Mouse (Mus musculus): ENCODE results near the gene Zfp612.
A peak's percentile ranks its signal among the peaks of the same experiment; 100 is the strongest.
"Not testable (repeated sequence)": the region's sequence is repeated elsewhere in the genome, so short reads cannot be mapped to it uniquely, and the experiment has no call there.

Gene Zfp612

DNA sequence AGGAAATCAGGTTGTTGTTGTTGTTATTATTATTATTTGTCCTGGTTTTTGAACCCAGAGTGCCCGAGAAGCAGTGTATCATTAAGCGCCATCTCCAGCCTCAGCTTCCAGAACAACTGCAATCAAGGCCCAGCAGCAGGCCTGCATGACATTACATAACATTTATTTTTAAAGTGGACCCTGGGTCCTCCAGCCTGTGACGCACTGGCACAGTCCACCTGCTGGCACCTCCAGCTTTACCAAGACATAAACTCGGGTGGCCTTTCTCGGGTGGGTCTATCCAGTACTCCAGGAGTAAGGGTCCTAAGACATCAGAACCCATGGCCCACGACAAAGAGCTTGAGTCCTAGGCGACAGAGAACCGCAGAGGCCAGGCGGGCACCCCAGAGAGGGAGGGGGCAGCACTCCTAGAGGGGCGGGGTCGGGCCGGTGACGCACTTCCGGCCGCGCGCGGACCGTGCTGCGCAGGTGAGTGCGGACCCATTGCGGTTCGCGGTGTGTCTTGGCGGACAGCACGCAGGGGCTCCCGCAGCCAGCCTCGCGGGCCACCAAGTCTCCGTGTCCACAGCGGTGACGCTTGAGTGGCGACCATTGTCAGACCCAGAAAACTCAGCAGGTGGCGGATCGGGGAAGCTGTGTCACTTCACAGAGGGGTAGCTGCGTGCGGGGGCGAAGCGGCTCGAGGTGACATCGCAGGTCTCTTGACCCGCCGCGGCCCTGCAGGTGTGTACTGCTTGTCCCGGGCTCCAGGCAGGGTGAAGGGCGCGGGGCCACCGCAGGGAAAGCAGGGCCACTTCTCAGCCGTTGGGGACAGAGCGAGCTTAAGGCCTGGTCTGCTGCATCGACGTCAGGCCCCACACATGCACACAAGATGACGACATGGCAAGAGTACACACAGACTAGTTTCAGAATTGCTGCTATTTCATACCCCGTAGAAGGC, at the start of gene Zfp612:
TSS of gene Zfp612 (plus strand) at position 465 of the 940 bp plus-strand sequence.
- peak; percentile 77 for DNase-seq

DNA sequence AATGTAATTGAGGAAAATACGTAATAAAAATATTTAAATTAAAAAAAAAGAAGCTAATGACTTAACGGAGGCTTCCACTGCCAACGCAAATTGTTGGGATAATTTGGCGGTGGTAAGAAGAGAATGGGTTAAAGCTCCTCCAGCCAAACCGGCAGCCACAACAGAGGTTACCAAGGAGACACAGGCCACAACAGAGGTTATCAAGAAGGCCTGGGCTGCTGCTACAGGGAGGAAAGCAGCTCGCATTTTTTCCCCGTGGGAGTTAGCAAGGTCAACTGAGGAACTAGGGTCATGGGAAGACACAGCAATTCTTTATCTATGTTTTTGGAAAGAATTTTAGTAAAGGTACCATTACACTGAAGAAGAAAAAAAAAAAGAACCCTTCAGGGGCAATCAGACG, 45.8 kb upstream of the Zfp612 start:
- DNase-seq = not testable (repeated sequence)

DNA sequence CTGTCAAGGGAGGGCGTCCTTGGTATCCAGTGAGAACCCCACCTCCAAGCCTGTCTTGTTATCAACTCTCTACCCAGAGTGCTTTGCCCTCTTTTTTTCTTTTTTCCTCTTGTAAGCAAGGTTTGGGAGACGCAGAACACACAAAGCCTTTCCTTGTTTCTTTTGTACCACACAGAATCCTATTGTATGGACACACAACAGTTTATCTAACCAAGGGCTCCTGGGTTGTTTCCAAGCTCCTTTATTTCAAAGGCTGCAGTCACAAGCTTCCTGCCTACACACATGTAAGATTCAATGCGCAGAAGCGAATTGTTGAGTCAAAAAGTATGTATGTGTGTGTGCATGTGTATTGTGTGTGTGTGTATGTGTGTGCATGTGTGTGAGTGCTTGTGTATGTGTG, 45.2 kb upstream of the Zfp612 start:
- DNase-seq = no peak

DNA sequence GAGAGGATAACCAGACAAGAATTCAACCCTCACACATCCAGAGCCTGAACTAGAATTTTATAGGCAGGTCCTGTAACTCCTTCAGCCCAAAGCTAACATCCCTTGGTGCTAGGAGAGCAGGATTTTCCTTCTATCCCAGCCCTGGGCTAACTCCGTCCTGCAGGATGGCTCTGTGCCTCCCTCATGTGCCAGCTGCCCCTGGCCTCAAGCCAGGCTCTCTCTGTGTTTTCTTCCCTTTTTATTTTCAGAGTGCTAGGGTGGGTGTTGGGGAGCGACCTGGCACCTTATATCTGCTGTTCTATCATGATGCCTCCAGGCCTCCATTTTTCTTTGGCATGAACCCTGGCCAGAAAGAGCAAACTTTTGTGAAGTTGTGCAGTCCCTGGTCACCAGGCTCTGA, 43.4 kb upstream of the Zfp612 start:
- DNase-seq = no peak

DNA sequence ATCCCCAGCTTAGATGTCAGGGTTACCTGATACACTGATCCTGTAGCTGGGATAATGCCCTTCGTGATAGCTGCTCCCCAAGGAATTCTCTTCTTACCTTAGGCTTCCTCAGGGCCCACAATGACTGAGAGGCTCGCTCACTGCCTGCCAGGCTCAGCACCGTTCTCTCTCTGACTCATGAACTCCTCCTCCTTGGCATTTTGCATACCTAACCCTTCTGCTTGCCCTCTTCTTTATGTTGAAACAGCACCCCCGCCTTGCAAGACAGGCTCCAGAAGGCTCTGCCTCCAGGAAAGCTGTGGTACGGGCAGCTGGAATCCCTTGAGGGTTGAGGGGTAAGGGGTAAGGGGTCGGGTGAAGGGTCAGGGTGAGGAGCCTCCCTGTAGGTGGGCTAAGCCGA, 40.3 kb upstream of the Zfp612 start:
- peak; percentile 20 for DNase-seq

DNA sequence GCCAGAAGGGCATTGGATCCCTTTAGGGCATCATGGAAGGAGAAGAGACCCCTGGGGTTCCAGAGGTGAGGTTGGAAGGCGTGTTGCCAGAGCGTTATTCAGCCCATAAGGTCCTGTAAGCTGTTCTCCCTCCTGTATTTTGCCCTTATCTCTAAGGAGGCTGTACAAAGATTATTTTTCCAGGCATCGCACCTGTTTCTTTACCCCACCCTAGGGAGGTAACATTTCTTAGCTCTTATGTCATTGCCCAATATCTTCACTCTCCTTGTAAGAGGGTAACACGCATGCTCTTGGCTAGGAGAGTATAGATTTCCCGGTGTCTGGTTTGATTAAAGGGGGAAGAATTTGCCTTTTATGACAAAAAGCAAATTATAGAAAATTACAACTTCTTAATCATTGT, 39.9 kb upstream of the Zfp612 start, which contains the start of gene Chst4:
TSS of gene Chst4 (minus strand) at position 82 of the 400 bp plus-strand sequence.
- no peak for DNase-seq

DNA sequence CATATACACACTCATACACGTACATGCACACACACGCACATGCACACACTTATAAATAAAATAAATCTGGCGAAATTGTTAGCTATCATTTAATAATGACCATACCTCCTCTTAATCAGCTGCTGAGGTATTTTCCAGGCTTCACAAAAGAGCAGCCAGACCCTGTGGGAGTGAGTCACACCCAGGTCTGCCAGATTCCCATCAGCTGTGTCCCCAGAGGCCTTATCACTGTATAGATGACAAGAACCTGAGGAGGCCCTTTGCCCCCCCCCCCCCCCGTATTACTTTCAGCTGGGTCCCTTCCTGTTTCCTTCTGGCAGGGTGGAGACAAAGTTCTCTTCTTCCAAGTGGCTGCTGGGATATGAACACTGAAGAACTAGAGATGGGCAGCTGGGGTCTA, 39.0 kb upstream of the Zfp612 start:
- DNase-seq = no peak

DNA sequence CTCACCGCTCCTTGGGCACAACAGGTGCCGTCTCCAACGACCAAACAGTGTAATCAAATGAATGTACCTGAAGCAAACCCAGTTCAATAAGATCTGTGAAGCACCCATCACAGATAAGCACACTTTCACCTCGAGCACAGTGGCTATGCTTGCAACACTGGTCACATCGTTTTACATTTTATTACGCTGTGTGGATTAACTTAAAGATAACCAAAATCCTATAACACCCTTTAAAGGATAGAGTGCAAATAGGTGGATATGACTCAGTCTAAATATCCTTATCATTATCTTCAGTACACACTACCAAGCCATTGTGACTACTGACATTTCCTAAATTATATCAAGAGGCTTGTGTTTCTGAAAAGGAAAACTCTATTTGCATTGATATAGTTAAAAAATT, 28.3 kb upstream of the Zfp612 start:
- DNase-seq = no peak

DNA sequence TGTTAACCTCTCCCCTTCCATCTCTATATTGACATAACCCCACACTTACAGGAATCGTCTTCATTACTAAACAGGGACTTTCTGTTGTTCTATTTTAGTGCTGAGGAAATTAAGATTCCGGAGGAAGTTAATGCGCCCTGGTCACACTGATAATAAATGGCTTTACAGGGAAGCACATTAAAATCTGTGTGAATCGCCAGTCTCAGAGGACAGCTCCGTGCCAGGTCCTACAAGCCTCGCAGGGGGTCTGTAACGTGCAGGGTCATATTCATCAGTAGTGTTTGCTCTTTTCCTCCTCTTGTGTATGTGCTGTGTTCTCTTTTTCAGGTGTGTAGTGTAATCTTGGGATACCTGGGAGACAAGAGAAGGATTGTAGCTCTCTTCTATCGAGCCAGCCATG, 21.3 kb upstream of the Zfp612 start:
- no peak for DNase-seq

DNA sequence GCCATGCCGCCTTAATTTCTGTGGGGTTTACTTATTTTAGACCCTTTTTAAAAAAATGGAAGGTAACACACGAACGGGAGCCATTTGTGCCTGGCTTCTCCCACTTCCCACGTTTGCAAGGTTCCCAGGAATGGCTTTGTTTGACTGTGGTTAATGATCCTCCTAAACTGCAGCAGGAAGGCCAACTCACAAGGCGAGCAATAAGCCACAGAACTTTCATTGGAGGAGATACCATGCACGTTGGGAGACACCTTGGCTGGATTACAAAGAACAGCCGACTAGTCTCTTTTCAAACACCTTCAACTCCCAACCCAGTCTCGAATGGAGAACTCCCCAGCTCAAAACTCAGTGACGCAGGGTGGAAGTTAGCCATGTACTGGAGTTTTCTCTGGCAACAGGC, 15.4 kb upstream of the Zfp612 start:
- DNase-seq = no peak

DNA sequence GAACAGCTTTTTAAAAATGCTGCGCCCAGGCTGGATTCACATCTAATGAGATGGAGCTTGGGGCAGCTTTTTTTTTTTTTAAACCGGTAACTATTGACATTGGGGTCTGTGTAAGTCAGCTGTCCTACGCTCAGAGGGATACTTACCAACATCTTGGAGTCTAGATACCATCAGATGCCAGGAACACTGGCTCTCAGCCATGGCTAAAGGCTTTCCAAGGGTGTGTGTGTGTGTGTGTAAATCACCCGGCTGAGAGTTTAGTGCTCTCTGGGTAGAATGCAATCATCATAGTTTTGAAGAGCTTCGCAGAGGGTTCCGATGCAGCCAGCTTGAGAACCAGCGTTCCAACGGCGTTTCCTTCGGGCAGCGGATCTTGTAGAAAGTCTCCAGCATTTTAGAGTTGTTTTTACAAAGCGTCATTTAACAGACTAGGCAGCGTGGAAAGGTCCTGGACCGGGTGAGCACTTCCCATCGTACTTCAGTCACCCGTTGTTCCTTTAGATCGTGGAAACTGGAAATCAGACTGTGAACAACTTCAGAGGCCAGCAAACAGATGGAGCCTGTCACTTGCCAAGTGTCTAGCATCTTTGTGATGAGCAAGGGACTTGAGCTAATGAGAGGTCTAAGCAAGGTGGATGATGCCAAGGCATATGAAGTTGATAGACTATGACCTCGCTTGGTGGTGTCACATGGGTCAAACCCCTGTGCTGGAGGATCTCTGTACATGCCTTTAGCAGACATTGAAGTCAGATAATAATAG, 14.8 kb upstream of the Zfp612 start:
- no peak for DNase-seq

DNA sequence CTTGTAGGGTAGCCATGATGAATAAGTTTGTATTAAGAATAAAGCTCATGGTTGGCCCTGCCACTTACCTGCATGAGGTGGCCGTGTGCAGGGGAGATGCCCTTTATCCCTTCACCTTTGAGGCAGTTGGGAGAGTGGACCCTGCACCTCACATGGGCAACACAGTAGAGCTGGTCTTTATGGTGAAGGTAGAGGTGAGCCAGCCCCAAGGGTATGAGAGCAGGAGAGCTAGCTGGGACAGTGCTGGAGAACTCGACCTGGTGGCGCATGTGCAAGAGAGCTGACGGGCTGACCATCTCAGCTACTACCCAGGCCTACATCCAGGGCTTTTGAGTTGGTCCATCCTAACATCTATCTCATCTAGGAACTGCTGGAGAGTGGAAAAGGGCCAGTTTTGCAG, 13.9 kb upstream of the Zfp612 start:
- no peak for DNase-seq

DNA sequence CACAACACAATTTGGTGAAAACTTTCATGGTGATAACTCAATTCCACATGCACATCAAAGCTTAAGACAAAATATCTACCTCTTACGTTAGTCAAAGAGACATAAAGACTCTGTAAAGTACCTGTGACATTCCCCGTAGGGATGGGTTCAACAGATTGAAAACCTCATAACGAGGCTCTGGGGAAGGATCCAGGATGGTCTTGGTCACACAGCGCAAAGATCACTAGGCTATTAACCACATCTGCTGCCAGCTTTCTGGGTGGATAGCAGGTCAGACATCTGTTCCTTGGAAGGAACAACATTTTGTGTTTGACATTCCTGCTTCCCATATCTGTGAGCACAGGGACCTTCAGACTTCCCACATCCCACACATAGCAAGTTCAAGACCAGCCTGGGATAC, 9.8 kb upstream of the Zfp612 start:
- no peak for DNase-seq

DNA sequence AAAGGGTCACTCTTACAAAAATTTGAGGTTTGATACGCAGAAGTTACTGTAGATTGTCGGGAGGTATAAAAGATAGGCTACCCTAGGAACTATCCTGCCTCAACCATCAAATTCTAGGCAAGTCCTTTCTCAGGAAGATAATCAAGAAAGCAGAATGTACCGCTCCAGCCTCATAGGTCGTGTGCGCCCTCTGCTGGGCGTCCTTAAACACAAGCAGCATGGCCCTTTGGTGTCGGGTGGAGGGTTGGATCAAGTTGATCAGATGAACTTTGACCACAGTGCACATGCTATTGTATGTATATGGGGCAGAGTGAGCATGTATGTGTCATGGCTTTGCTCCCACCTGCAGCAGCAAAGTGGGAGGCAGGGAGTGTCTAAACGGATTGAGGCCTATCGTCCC, 7.9 kb upstream of the Zfp612 start:
- peak; percentile 43 for DNase-seq

DNA sequence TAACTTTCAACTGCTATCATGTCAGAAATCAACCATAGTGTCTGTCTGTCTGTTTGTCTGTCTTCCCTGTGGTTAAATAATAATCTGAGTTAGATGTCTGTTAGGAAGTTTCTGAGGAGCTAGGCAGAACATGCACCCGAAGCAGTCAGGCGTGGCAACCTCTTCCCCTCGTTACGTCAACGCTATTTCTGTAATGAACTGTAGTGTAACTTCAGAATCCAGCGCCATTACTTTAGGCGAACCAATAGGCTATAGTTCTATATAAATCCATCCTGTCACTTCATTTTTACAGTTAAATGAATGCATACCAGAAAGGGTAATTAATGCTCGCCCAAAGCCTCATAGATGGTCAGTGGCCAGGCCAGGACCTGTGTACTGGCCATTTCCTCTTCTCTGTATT, 5.0 kb upstream of the Zfp612 start:
- no peak for DNase-seq

DNA sequence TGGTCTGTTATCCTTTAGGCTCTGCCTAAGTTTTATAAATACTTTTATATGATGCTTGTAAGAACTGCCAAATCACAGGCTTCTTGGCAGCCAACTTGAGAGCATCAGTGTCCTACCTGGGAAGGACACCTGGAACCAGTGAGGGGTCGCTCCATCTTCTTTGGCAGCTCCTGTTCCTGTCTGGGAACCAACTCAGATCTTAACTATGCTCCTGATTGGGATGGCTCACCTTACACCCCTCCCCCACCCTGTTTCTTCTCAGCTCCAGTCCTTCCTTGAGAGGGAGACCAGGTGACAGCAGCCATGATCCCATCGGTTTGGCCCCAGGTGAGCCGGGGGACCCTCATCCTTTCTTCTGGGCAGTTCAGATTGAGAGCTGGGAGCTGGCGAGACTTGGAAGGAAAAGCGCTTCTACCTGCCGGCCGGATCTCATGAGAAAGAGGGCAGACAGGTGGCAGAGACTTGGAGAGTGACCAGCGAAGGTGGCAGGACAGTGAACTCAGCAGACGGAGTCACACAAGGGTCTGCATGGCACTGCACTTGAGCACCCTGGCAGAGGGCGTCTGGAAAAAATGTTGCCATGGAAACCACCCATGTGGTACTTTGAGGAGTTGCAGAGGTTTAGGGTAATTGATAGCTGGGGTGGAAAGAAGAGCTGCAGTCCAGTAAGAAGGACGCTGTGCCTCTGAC, 3.0 kb downstream of the Zfp612 start:
- DNase-seq = no peak

DNA sequence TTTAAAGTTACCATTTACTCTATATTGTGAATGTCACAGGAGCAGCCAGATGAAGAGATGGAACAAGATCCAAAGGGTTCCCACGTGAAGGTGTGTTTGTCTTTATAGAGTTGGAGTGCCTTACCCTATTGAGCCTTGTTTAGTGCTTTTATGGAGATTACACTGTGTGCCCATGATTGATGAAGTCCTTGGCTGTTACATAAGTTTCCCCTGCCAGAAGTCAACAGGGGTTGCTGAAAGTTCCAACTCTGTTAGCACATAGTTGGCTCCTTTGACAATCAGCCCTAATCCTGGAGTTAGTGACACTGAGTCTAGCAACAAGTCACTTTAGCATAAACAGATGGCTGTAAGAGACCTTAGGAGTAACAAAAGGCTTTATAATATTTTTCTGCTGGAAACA, 12.3 kb downstream of the Zfp612 start:
- no peak for DNase-seq

DNA sequence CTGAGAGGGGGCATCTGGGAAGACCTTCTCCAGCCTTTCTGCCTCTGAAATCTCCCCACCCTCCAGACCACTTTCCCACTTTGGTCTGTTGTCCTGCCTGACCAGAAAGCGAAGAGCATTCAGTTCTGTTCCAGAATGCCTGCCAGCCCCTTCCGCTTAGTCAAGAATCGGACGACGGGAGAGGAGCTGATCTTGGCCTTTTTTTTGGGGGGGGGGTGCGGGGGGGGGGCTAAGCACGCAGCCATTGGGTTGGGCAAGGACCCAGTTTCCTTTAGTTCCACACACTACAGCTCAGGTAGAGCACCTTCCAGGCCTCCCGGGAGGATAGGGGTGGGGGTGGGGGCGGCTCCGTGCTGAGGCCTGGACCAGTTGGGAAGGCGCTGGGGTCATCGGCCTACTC, 21.4 kb downstream of the Zfp612 start, which contains the start of gene Gm21964:
TSS of gene Gm21964 (plus strand) at position 301 of the 400 bp plus-strand sequence.
- no peak for DNase-seq

DNA sequence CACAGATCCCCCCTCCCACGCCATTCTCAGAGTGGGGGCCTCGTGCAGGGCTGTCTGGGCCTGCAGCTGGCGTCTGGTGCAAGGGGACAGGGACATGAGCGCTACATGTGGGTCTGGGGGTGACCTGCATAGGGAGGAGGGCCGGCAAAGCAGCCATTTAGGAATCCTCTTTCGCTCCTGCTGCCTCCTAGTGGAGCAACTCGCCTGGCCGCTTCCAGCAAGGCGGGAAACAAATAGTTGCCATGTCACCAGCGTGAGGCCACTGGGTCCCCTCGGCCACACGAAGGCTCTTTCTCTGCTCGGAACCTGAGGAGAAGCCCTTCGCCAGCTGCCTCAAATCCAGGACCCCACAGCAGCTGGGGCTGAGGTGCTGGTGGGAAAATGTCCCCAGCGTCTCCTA, 22.1 kb downstream of the Zfp612 start:
- DNase-seq = no peak

DNA sequence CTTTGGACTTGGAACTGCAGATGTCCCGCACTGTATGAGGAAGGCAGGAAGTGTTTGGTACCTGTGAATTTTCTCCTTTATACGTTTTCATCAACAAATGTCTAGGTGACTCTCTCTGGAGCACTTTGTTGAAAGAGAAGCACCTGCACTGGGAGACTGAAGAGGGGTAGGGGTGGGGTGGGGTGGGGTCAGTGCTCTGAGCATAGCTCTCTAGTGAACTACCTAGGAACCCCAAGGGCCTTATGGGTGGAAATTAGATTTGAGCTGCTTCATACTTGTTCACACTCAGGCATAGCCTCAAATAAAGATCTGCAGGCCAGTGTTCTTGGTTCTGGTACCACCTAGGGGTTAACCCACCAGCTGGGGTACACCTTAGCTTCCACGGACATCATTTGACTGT, 23.1 kb downstream of the Zfp612 start, which contains the start of gene Gm17720:
TSS of gene Gm17720 (minus strand) at position 101 of the 400 bp plus-strand sequence.
- no peak for DNase-seq

DNA sequence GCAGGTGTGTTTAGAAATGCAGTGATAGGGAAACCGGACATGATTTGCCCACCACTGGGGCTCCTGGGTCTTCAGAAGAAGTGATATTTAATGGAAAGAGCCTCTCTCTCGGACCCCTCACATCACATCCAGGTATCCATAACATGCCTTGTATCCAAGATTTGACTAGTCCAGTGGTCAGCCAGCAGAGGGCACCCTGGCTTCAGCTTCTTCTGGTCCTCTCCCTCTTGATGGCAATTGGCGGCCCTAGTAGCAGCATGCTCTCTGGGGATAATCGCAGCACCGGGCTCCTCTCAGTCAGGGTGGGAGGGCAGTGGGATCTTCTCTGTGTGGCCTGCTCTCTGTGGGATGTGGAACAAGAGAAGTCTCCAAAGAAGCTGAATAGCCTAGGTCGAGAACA, 40.2 kb downstream of the Zfp612 start:
- peak; percentile 19 for DNase-seq

DNA sequence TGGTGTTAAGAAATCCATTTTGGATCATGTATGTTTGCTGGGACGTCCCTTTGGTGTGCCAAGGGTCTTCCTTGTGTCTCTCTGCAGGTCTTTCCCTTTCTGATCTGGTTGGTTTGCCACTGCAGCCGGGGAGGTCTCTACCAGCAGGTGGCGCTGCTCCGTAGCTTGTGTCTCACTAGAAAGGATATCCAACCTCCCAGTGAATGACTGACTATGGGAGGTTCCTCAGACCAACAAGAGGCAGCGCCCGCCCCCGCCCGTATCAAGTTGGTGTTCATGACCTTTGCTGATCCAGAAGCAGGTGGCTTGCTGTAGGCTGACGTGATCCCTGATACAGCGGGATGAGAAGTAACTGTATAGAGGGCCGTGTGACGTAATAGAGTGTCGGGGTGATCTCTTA, 51.0 kb downstream of the Zfp612 start:
- DNase-seq = peak; percentile 70

DNA sequence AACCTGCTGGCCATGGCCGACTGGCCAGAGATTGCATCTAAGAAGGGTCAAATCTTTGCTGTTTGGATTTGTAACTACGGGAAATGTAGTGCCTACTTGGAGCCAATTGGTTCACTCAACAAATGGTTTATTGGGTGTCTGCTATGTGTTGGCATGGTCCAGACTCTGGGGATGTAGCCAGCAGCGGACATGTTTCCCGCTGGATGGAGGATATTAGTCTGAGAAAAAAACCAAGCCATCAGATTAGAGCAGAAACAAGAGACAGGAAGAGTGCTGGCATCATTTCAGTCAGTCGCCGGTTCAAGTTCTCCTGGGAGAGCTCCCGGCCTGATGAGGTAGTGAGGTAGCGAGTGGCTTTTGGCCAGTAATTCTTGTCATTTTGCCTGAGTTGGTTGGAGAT, 54.7 kb downstream of the Zfp612 start:
- DNase-seq = no peak

Measured in right cerebral cortex, adult 18-20 months (tissue).